In the genomic region with DNA sequence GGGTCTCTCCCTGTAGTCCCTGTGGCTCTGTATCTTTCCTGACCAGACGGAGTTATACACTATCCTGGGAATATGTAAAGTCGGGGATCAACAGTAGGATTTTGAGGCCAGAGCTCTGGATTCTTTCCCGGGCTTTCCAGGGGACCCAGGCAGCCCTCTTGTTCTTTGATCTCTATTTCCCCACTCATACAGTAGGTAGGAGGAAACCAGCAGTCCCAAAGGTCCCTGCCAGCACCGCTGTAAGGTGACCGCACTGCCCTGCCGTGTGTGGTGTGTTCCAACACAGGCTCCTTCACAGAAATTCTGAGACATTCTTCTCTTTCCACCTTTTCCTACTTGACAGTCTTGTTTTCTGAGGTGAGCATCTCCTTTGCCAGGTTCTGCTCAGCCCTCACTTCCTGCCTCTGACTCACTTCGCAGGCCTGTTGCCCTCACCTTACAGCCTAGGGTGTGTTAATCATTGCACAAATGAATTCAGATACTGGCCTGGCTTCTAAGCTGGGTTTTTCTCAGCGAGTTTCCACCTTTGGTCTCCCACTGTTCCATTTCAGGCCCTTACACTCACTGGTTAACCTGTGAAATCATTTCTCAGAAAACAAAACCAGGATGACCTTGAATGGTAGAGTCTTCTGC, we compare ENCODE assay signal across 13 mouse cellular contexts. TPM values are rescaled to one million over a fixed set of nuclear protein-coding genes. Genes with fewer than 3 reads are reported as not detected.
DNase-seq lines count a peak whose midpoint lies in the region; ATAC-seq and TF ChIP-seq lines count a peak whose summit lies in the region.
"Had no signal": no experiment of that assay in that cellular context is flagged by ENCODE, and none has a peak within 500 bp of the region (broad histone marks: within the 10 kb centered on the region; RNA-seq: fewer than 3 reads in every experiment).

No protein-coding gene starts in this region.

- WGBS in forebrain, embryonic 10.5 days = 61% methylated on average over 8 of the region's 8 CpGs
- 61% methylated on average over 8 of the region's 8 CpGs for WGBS in forebrain, embryonic 12.5 days
- 42% methylated on average over 8 of the region's 8 CpGs for WGBS in kidney, embryonic 14.5 days
- WGBS in liver, postnatal 0 days (ENCODE audit: insufficient replicate concordance) = 38% methylated on average over 8 of the region's 8 CpGs
- 48% methylated on average over 8 of the region's 8 CpGs for WGBS in heart, embryonic 12.5 days

- H3K4me3 ChIP-seq in forebrain, embryonic 10.5 days = no peak overlapping the region
- no peak overlapping the region for H3K4me3 ChIP-seq in forebrain, embryonic 12.5 days (replicated peaks)
- H3K4me3 ChIP-seq in kidney, embryonic 14.5 days (ENCODE audit: low read length) = no peak overlapping the region
- H3K4me3 ChIP-seq in liver, postnatal 0 days (ENCODE audit: low read depth, low read length) = no peak overlapping the region
- H3K4me3 ChIP-seq in heart, embryonic 12.5 days = no peak overlapping the region
- H3K4me3 ChIP-seq: heart, adult 2 months; myocyte had no signal

- DNase-seq in forebrain, embryonic 10.5 days (ENCODE audit: extremely low spot score, low spot score) = no peak
- peak; percentile 22 for DNase-seq in liver, postnatal 0 days
- DNase-seq in adrenal gland, postnatal 10 days = no peak
- no peak for DNase-seq in frontal cortex, postnatal 14 days (ENCODE audit: low spot score in 2 of 2)
- DNase-seq: cerebellum, postnatal 14 days; heart, adult 2 months; right cerebral cortex, postnatal 14 days; thymus, postnatal 25 days had no signal

- H3K4me1 ChIP-seq in forebrain, embryonic 10.5 days = peaks cover 29% of the 10 kb centered on the region
- H3K4me1 ChIP-seq in forebrain, embryonic 12.5 days = peaks cover 11% of the 10 kb centered on the region; the same call in 1 of the 2 replicates
- peaks cover 15% of the 10 kb centered on the region for H3K4me1 ChIP-seq in kidney, embryonic 14.5 days (ENCODE audit: control insufficient read depth, insufficient read depth, low read length)
- no peaks in the 10 kb centered on the region for H3K4me1 ChIP-seq in liver, postnatal 0 days (ENCODE audit: insufficient read depth)
- H3K4me1 ChIP-seq in heart, embryonic 12.5 days (replicated peaks) = no peaks in the 10 kb centered on the region

- no peak for ATAC-seq in forebrain, embryonic 12.5 days (ENCODE audit: low FRiP score)
- ATAC-seq in inflammation-experienced regulatory T-cells, adult 6 months = peak; percentile 63
- no peak for ATAC-seq in kidney, embryonic 14.5 days (ENCODE audit: low FRiP score, low TSS enrichment)
- peak; percentile 85 for ATAC-seq in liver, postnatal 0 days
- no peak for ATAC-seq in heart, embryonic 12.5 days (ENCODE audit: insufficient number of reproducible peaks, low FRiP score)

- H3K36me3 ChIP-seq in forebrain, embryonic 10.5 days (replicated peaks) = no peaks in the 10 kb centered on the region
- no peaks in the 10 kb centered on the region for H3K36me3 ChIP-seq in forebrain, embryonic 12.5 days (replicated peaks)
- no peaks in the 10 kb centered on the region for H3K36me3 ChIP-seq in kidney, embryonic 14.5 days (ENCODE audit: control insufficient read depth, insufficient read depth, low read length)
- no peaks in the 10 kb centered on the region for H3K36me3 ChIP-seq in liver, postnatal 0 days (replicated peaks; ENCODE audit: insufficient read depth, low read length)
- no peaks in the 10 kb centered on the region for H3K36me3 ChIP-seq in heart, embryonic 12.5 days

- H3K27ac ChIP-seq in forebrain, embryonic 10.5 days = 0 out of 2 replicates have a peak overlapping the region, but pooled peaks have one; percentile 25
- no peak overlapping the region for H3K27ac ChIP-seq in forebrain, embryonic 12.5 days
- peak overlapping the region; percentile 73; the same call in 1 of the 2 replicates for H3K27ac ChIP-seq in kidney, embryonic 14.5 days (ENCODE audit: low read depth, low read length)
- no peak overlapping the region; the same call in 1 of the 2 replicates for H3K27ac ChIP-seq in liver, postnatal 0 days (ENCODE audit: low read depth)
- H3K27ac ChIP-seq in heart, embryonic 12.5 days (ENCODE audit: poor library complexity, severe bottlenecking) = no peak overlapping the region
- H3K27ac ChIP-seq: heart, adult 2 months had no signal

- no peak for TF ChIP-seq CTCF in liver, postnatal 0 days (IDR thresholded peaks at IDR 0.05; ENCODE audit: low read depth)

- TF ChIP-seq EP300 in liver, postnatal 0 days (IDR thresholded peaks at IDR 0.05; ENCODE audit: low read depth) = no peak

- H3K9me3 ChIP-seq in forebrain, embryonic 10.5 days = no peaks in the 10 kb centered on the region
- no peaks in the 10 kb centered on the region for H3K9me3 ChIP-seq in forebrain, embryonic 12.5 days
- H3K9me3 ChIP-seq in kidney, embryonic 14.5 days (ENCODE audit: control insufficient read depth, low read length) = no peaks in the 10 kb centered on the region
- no peaks in the 10 kb centered on the region for H3K9me3 ChIP-seq in liver, postnatal 0 days (ENCODE audit: low read length)
- no peaks in the 10 kb centered on the region for H3K9me3 ChIP-seq in heart, embryonic 12.5 days (replicated peaks)

- H3K9ac ChIP-seq in forebrain, embryonic 12.5 days = no peak overlapping the region
- no peak overlapping the region for H3K9ac ChIP-seq in kidney, embryonic 14.5 days (ENCODE audit: low read depth, low read length)
- no peak overlapping the region for H3K9ac ChIP-seq in liver, postnatal 0 days (replicated peaks)
- H3K9ac ChIP-seq in heart, embryonic 12.5 days = no peak overlapping the region

- peaks cover 79% of the 10 kb centered on the region for H3K27me3 ChIP-seq in forebrain, embryonic 10.5 days (ENCODE audit: poor library complexity, severe bottlenecking)
- peaks cover 41% of the 10 kb centered on the region for H3K27me3 ChIP-seq in forebrain, embryonic 12.5 days
- no peaks in the 10 kb centered on the region for H3K27me3 ChIP-seq in kidney, embryonic 14.5 days (ENCODE audit: control insufficient read depth, insufficient read depth, low read length)
- H3K27me3 ChIP-seq in liver, postnatal 0 days (ENCODE audit: insufficient read depth, low read length) = no peaks in the 10 kb centered on the region
- peaks cover 43% of the 10 kb centered on the region for H3K27me3 ChIP-seq in heart, embryonic 12.5 days (replicated peaks)

- no peak overlapping the region for H3K4me2 ChIP-seq in forebrain, embryonic 12.5 days
- H3K4me2 ChIP-seq in kidney, embryonic 14.5 days (replicated peaks; ENCODE audit: low read depth, low read length) = no peak overlapping the region
- no peak overlapping the region for H3K4me2 ChIP-seq in liver, postnatal 0 days (ENCODE audit: low read depth, low read length)
- H3K4me2 ChIP-seq in heart, embryonic 12.5 days = no peak overlapping the region

RNA-seq across cellular contexts. Expression of a gene that starts 53.0 kb away (rescaled TPM):
- 2.8 and 3.0 TPM in 2 replicates for polyA plus RNA-seq in forebrain, embryonic 10.5 days (2016; fragmentation: Nextera tagmentation; extraction: Ambion mirVana)
- 10.4 and 13.6 TPM in 2 replicates for polyA plus RNA-seq in forebrain, embryonic 12.5 days (2016; fragmentation: Nextera tagmentation; extraction: Ambion mirVana)
- under 1 TPM in 1 of 3 experiments, not detected in 2; 0.23 TPM for polyA plus RNA-seq in inflammation-experienced regulatory T-cells, adult 6 months (2017; shearing (Covaris generic))
- 6.0 and 6.1 TPM in 2 replicates for polyA plus RNA-seq in kidney, embryonic 14.5 days (2014; fragmentation: Nextera tagmentation; extraction: Ambion mirVana)
- polyA plus RNA-seq in liver, postnatal 0 days (2015; fragmentation: Nextera tagmentation; extraction: Ambion mirVana) = 2.5 and 3.2 TPM in 2 replicates
- total RNA-seq in adrenal gland, postnatal 10 days (2021) = 10 to 100 TPM; 40.4 to 72.5 TPM
- 13.9 and 15.3 TPM in 2 replicates for polyA plus RNA-seq in heart, embryonic 12.5 days (2016; fragmentation: Nextera tagmentation; extraction: Ambion mirVana)

Comparison
In these comparisons a context has a peak if more than half of its experiments do, and no peak if none do; other contexts are left out.
1. H3K27ac ChIP-seq: peak in forebrain, embryonic 10.5 days (single experiment) and kidney, embryonic 14.5 days (single experiment); none in forebrain, embryonic 12.5 days (single experiment), liver, postnatal 0 days (single experiment) and heart, embryonic 12.5 days (single experiment).
2. ATAC-seq: peak in inflammation-experienced regulatory T-cells, adult 6 months (single experiment) and liver, postnatal 0 days (single experiment); none in forebrain, embryonic 12.5 days (single experiment), kidney, embryonic 14.5 days (single experiment) and heart, embryonic 12.5 days (single experiment).